Comparison of ENCODE assay signal across 8 mouse cellular contexts in the genomic region with DNA sequence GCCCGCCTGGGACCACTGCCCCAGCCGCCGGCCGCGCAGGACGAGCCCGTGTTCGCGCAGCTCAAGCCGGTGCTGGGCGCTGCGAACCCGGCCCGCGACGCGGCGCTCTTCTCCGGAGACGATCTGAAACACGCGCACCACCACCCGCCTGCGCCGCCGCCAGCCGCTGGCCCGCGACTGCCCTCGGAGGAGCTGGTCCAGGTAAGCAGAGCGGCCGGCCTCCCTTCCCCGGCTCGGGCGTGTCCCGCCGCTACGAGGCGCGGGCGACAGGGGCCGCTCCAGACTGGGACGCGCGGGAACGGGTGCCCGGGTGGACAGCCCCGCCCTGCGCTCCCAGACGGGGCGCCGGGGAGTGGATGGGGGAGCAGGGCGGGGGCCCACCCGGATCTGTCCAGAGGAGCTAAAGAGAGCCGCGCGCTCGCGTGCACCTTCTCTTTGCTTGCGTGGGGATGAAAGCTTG. TPM values are rescaled to one million over a fixed set of nuclear protein-coding genes. Genes with fewer than 3 reads are reported as not detected.
A peak's percentile ranks its signal among the peaks of the same experiment; 100 is the strongest.
DNase-seq lines count a peak whose midpoint lies in the region; ATAC-seq and TF ChIP-seq lines count a peak whose summit lies in the region.

No protein-coding gene starts in this region.

- peaks cover 20% of the 10 kb centered on the region for H3K27me3 ChIP-seq in heart, embryonic 12.5 days (replicated peaks)
- peaks cover 29% of the 10 kb centered on the region for H3K27me3 ChIP-seq in kidney, embryonic 16.5 days (ENCODE audit: insufficient read depth, low read length)
- H3K27me3 ChIP-seq in liver, embryonic 15.5 days = peaks cover 63% of the 10 kb centered on the region
- H3K27me3 ChIP-seq in neural tube, embryonic 13.5 days = peaks cover 33% of the 10 kb centered on the region
- H3K27me3 ChIP-seq in testis, adult 2 months (ENCODE audit: control insufficient read depth, insufficient read depth, low read length) = no peaks in the 10 kb centered on the region

- no peaks in the 10 kb centered on the region for H3K9me3 ChIP-seq in heart, embryonic 12.5 days (replicated peaks)
- H3K9me3 ChIP-seq in kidney, embryonic 16.5 days (ENCODE audit: low read length) = no peaks in the 10 kb centered on the region
- H3K9me3 ChIP-seq in liver, embryonic 15.5 days (replicated peaks) = no peaks in the 10 kb centered on the region
- H3K9me3 ChIP-seq in neural tube, embryonic 13.5 days = no peaks in the 10 kb centered on the region

- DNase-seq in B cell, adult 2 months = peak; percentile 11 to 19
- DNase-seq in brain, adult 2 months (ENCODE audit: low read depth, low spot score) = peak; percentile 56

- peak; percentile 77 for ATAC-seq in erythroid progenitor cell, adult 5-6 weeks (replicated peaks; ENCODE audit: low FRiP score, poor library complexity, severe bottlenecking)
- peak; percentile 75 for ATAC-seq in heart, embryonic 12.5 days (ENCODE audit: insufficient number of reproducible peaks, low FRiP score)
- peak; percentile 87 for ATAC-seq in kidney, embryonic 16.5 days (ENCODE audit: low FRiP score, low TSS enrichment)
- ATAC-seq in liver, embryonic 15.5 days (ENCODE audit: insufficient read depth) = peak; percentile 61
- peak; percentile 91 for ATAC-seq in neural tube, embryonic 13.5 days (ENCODE audit: low read depth)

- H3K36me3 ChIP-seq in heart, embryonic 12.5 days = 0 out of 2 replicates have a peak, but pooled peaks cover 2% of the 10 kb centered on the region
- H3K36me3 ChIP-seq in kidney, embryonic 16.5 days (ENCODE audit: insufficient read depth, low read length) = no peaks in the 10 kb centered on the region
- H3K36me3 ChIP-seq in liver, embryonic 15.5 days (replicated peaks) = no peaks in the 10 kb centered on the region
- H3K36me3 ChIP-seq in neural tube, embryonic 13.5 days = no peaks in the 10 kb centered on the region
- no peaks in the 10 kb centered on the region for H3K36me3 ChIP-seq in testis, adult 2 months (ENCODE audit: control insufficient read depth, insufficient read depth, low read length)

- TF ChIP-seq POLR2A in testis, adult 2 months (IDR thresholded peaks at IDR 0.05; ENCODE audit: control insufficient read depth, low read depth, low read length) = no peak

- under 1% methylated on average over 52 of the region's 60 CpGs for WGBS in heart, embryonic 12.5 days
- under 1% methylated on average over 53 of the region's 60 CpGs for WGBS in kidney, embryonic 16.5 days
- under 1% methylated on average over 59 of the region's 60 CpGs for WGBS in liver, embryonic 15.5 days (ENCODE audit: insufficient replicate concordance)
- WGBS in neural tube, embryonic 13.5 days = 1% methylated on average over 60 of the region's 60 CpGs

- peak overlapping the region; percentile 67 for H3K9ac ChIP-seq in heart, embryonic 12.5 days
- peak overlapping the region; percentile 72 for H3K9ac ChIP-seq in kidney, embryonic 16.5 days (replicated peaks; ENCODE audit: low read length)
- H3K9ac ChIP-seq in liver, embryonic 15.5 days = peak overlapping the region; percentile 68
- peak overlapping the region; percentile 75 for H3K9ac ChIP-seq in neural tube, embryonic 13.5 days

- H3K4me1 ChIP-seq in heart, embryonic 12.5 days (replicated peaks) = peaks cover 9% of the 10 kb centered on the region
- no peaks in the 10 kb centered on the region for H3K4me1 ChIP-seq in kidney, embryonic 16.5 days (ENCODE audit: insufficient read depth, low read length)
- peaks cover 21% of the 10 kb centered on the region for H3K4me1 ChIP-seq in liver, embryonic 15.5 days (replicated peaks)
- H3K4me1 ChIP-seq in neural tube, embryonic 13.5 days (replicated peaks) = peaks cover 19% of the 10 kb centered on the region
- peaks cover 5% of the 10 kb centered on the region for H3K4me1 ChIP-seq in testis, adult 2 months (ENCODE audit: control insufficient read depth, insufficient read depth, low read length)

- peak overlapping the region; percentile 57 for H3K4me3 ChIP-seq in heart, embryonic 12.5 days
- peak overlapping the region; percentile 75 for H3K4me3 ChIP-seq in kidney, embryonic 16.5 days (ENCODE audit: low read length)
- H3K4me3 ChIP-seq in liver, embryonic 15.5 days (replicated peaks) = peak overlapping the region; percentile 68
- peak overlapping the region; percentile 77 for H3K4me3 ChIP-seq in neural tube, embryonic 13.5 days
- peak overlapping the region; percentile 87 for H3K4me3 ChIP-seq in testis, adult 2 months (ENCODE audit: control insufficient read depth, low read depth, low read length)

- TF ChIP-seq CTCF in testis, adult 2 months (IDR thresholded peaks at IDR 0.05; ENCODE audit: control insufficient read depth, insufficient read depth, insufficient replicate concordance, low read depth, low read length) = no peak

- H3K27ac ChIP-seq in heart, embryonic 12.5 days (ENCODE audit: poor library complexity, severe bottlenecking) = 0 out of 2 replicates have a peak overlapping the region, but pooled peaks have one; percentile 12
- peak overlapping the region; percentile 29; the same call in 1 of the 2 replicates for H3K27ac ChIP-seq in kidney, embryonic 16.5 days (ENCODE audit: low read length)
- H3K27ac ChIP-seq in liver, embryonic 15.5 days (replicated peaks) = 0 out of 2 replicates have a peak overlapping the region, but pooled peaks have one; percentile 29
- 0 out of 2 replicates have a peak overlapping the region, but pooled peaks have one; percentile 49 for H3K27ac ChIP-seq in neural tube, embryonic 13.5 days (replicated peaks)
- no peak overlapping the region for H3K27ac ChIP-seq in testis, adult 2 months (ENCODE audit: control insufficient read depth, insufficient read depth, low read depth, low read length)

- H3K4me2 ChIP-seq in heart, embryonic 12.5 days = peak overlapping the region; percentile 82
- peak overlapping the region; percentile 96 for H3K4me2 ChIP-seq in kidney, embryonic 16.5 days (replicated peaks; ENCODE audit: low read depth, low read length)
- peak overlapping the region; percentile 98 for H3K4me2 ChIP-seq in liver, embryonic 15.5 days
- peak overlapping the region; percentile 93 for H3K4me2 ChIP-seq in neural tube, embryonic 13.5 days

RNA-seq across cellular contexts. Expression of gene Klf5, which starts 0.6 kb away (rescaled TPM):
- total RNA-seq in erythroid progenitor cell, adult 5-6 weeks (2015; ENCODE audit: low replicate concordance) = 7.2 and 14.7 TPM in 2 replicates
- total RNA-seq in erythroid progenitor cell, adult 5-6 weeks (2017; ENCODE audit: low replicate concordance) = 6.5 and 8.2 TPM in 2 replicates
- polyA plus RNA-seq in heart, embryonic 12.5 days (2016; fragmentation: Nextera tagmentation; extraction: Ambion mirVana) = 2.8 and 2.9 TPM in 2 replicates
- 6.3 and 8.1 TPM in 2 replicates for polyA plus RNA-seq in kidney, embryonic 16.5 days (2015; fragmentation: Nextera tagmentation; extraction: Ambion mirVana)
- 1.8 and 2.1 TPM in 2 replicates for polyA plus RNA-seq in liver, embryonic 15.5 days (2015; fragmentation: Nextera tagmentation; extraction: Ambion mirVana)
- 4.9 and 5.2 TPM in 2 replicates for polyA plus RNA-seq in neural tube, embryonic 13.5 days (2015; fragmentation: Nextera tagmentation; extraction: Ambion mirVana)
- 15.4 and 16.5 TPM in 2 replicates for polyA plus RNA-seq in testis, adult 2 months (2012; rRNA removed)
